Mouse (Mus musculus): ENCODE measurements around the gene Armc2.

DNA sequence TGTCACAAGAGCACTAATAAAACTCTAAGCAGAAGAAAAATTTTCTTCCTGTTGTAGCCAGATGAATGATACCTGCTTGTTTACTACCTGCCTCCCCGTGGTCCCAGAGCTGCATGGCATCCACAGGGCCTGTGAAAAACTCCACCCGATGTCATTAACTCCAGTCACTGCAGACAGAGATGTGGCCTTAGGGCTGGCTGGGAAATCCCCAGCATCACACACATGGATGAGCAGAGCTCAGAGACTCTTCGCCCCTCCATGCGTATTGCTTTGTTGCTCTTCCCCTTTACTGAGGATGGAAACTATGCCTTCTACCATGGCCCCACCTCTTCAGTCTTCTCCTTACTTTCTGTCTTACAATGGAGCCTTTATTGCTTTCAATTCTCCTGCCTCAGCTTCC lies 55.5 kb downstream of the Armc2 start:
- TF ChIP-seq CTCF (IDR thresholded peaks at IDR 0.05) (no peak), EP300 (IDR thresholded peaks at IDR 0.05) (no peak)

Measured in lung, postnatal 0 days (tissue).